Mouse (Mus musculus): ENCODE results near the gene A830005F24Rik. TPM values are rescaled to one million over a fixed set of nuclear protein-coding genes. Genes with fewer than 3 reads are reported as not detected.

The A830005F24Rik gene
- total RNA-seq, 2 experiments from 2014 or later = not detected

GRCm38 (mm10) chr13:48540488-48540887 lies 27.1 kb downstream of the A830005F24Rik start:
- intact Hi-C loops (cut with DNase I; ENCODE audit: low total_unique reads) = no loop called here

GRCm38 (mm10) chr13:48544391-48544790 lies 31.0 kb downstream of the A830005F24Rik start:
- intact Hi-C loops (cut with DNase I; ENCODE audit: low total_unique reads) = no loop called here

More at GRCm38 (mm10) chr13:48540488-48540887, 27.1 kb downstream of the A830005F24Rik start:
- DNase-seq = no peak

GRCm38 (mm10) chr13:48544867-48545266 lies 31.5 kb downstream of the A830005F24Rik start:
- no peak for DNase-seq
- intact Hi-C loops (cut with DNase I; ENCODE audit: low total_unique reads) = no loop called here

More at GRCm38 (mm10) chr13:48544391-48544790, 31.0 kb downstream of the A830005F24Rik start:
- DNase-seq = no peak

- DNase-seq = peak; percentile 99
- intact Hi-C loops (cut with DNase I; ENCODE audit: low total_unique reads) = no loop called here
These were observed 32.3 kb downstream of the A830005F24Rik start for GRCm38 (mm10) chr13:48545476-48546281.

GRCm38 (mm10) chr13:48546330-48546917 lies 33.1 kb downstream of the A830005F24Rik start:
- intact Hi-C loops (cut with DNase I; ENCODE audit: low total_unique reads) = no loop called here
- peak; percentile 100 for DNase-seq

GRCm38 (mm10) chr13:48547623-48548022 lies 34.3 kb downstream of the A830005F24Rik start:
- no peak for DNase-seq
- intact Hi-C loops (cut with DNase I; ENCODE audit: low total_unique reads) = no loop called here

GRCm38 (mm10) chr13:48548296-48548695 lies 34.9 kb downstream of the A830005F24Rik start:
- DNase-seq = no peak
- intact Hi-C loops (cut with DNase I; ENCODE audit: low total_unique reads) = no loop called here

- intact Hi-C loops (cut with DNase I; ENCODE audit: low total_unique reads) = no loop called here
- peak; percentile 94 for DNase-seq
These were observed 39.1 kb downstream of the A830005F24Rik start for GRCm38 (mm10) chr13:48552181-48553090.

- DNase-seq = no peak
- intact Hi-C loops (cut with DNase I; ENCODE audit: low total_unique reads) = no loop called here
These were observed 40.1 kb downstream of the A830005F24Rik start for GRCm38 (mm10) chr13:48553511-48553910.

GRCm38 (mm10) chr13:48554552-48554951 lies 41.2 kb downstream of the A830005F24Rik start:
- intact Hi-C loops (cut with DNase I; ENCODE audit: low total_unique reads) = no loop called here

GRCm38 (mm10) chr13:48555976-48556375 lies 42.6 kb downstream of the A830005F24Rik start:
- intact Hi-C loops (cut with DNase I; ENCODE audit: low total_unique reads) = no loop called here
- no peak for DNase-seq

More at GRCm38 (mm10) chr13:48554552-48554951, 41.2 kb downstream of the A830005F24Rik start:
- no peak for DNase-seq

GRCm38 (mm10) chr13:48561481-48561880 lies 48.1 kb downstream of the A830005F24Rik start:
- DNase-seq = no peak
- intact Hi-C loops (cut with DNase I; ENCODE audit: low total_unique reads) = no loop called here

- intact Hi-C loops (cut with DNase I; ENCODE audit: low total_unique reads) = no loop called here
- DNase-seq = peak; percentile 67
These were observed 49.0 kb downstream of the A830005F24Rik start for GRCm38 (mm10) chr13:48562336-48562735.

Small RNA genes lying within 50 kb of the gene (microRNA-seq; reads per million reads assigned to microRNA genes)
- gene Gm24111 = 0 reads per million in 2 experiments
- gene Mirlet7a-1 = 235 to 322 reads per million in 2 experiments
- gene Mirlet7d = 11,934 to 25,785 reads per million in 2 experiments
- 0 reads per million in 2 experiments for gene Mirlet7f-1

Other genes starting within 250 kb of the A830005F24Rik start
- gene Zfp169, start 119 bp upstream of the A830005F24Rik start, total RNA-seq (2021) = 1 to 10 TPM; 2.5 to 2.8 TPM
- gene Ptpdc1, start 112.1 kb downstream of the A830005F24Rik start, total RNA-seq (2021) = 1 to 10 TPM; 4.9 to 7.0 TPM
- gene Barx1, start 149.4 kb downstream of the A830005F24Rik start, total RNA-seq (2021) = not detected

Data from gastrocnemius, postnatal 14 days (tissue).